Mouse (Mus musculus): ENCODE measurements at regions not wholly inside any gene's neighbourhood (a gene's known extent, or its start where the extent isn't known, plus 50 kb on each side); places are given as distances from the start of the nearest gene placed in this dataset.

DNA sequence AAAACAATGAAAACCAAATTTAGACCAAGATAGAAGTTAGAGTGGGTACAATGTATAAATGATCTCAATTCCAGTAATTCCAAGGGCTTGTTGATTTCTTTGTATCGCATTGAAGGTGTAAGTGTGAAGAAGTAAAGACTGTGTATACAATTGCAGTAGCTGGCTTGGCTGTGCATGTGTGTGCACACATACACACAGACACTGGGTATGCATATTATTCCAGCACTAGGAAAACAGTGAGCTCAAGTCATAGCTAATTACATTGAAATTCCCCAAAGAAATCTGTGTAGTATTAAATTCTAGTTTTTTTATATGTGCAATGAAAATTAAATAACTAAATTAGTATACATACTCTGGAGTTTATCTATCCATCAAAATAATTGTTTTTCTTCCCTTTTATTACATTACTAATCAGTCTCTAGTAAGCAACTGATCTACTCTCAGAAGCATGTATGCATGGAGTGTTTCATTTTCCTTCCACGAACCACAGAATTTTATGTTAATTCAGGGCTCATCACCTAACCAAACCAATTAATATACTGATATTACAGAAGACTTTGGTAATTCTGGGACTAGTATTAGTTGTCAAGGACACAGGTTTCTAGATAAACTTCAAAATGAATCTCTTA is 56.5 kb downstream of the Gm8797 start:
- no peak for TF ChIP-seq POLR2A (IDR thresholded peaks at IDR 0.05; ENCODE audit: low read depth, low read length)
- TF ChIP-seq CTCF (IDR thresholded peaks at IDR 0.05; ENCODE audit: extremely low read depth, insufficient read depth, insufficient read length, insufficient replicate concordance) = no peak
